Mouse (Mus musculus) hindbrain, embryonic 14.5 days (tissue): ENCODE measurements around the gene Nacad. TPM values are rescaled to one million over a fixed set of nuclear protein-coding genes. Genes with fewer than 3 reads are reported as not detected.
A peak's percentile ranks its signal among the peaks of the same experiment; 100 is the strongest.

Experiments
- ATAC-seq: fragments of 200-750 bp; cut with Nextera tagmentation; 2 replicates; pipeline ENCODE4 v1.8.0; 2017; ENCODE audit warnings: moderate number of reproducible peaks, mild to moderate bottlenecking, moderate TSS enrichment, moderate library complexity; ENCODE audit not compliant: low FRiP score
- DNase-seq: peaks from one replicate; pipeline ENCODE4 v3.0.0-alpha.2; 2015; ENCODE audit warnings: low spot score
- H3K27ac ChIP-seq: fragments of 300-500 bp; sonication (generic); 2 replicates; pipeline ENCODE4 v1.5.1; 2014; ENCODE audit warnings: mild to moderate bottlenecking, moderate library complexity
- H3K27me3 ChIP-seq: fragments of 300-500 bp; sonication (generic); 2 replicates; pipeline ENCODE4 v1.6.1; 2014; ENCODE audit warnings: mild to moderate bottlenecking, low read length, mixed read lengths; ENCODE audit not compliant: control insufficient read depth, insufficient read depth
- H3K36me3 ChIP-seq: fragments of 300-500 bp; sonication (generic); replicated peaks from 2 replicates; pipeline ENCODE4 v1.6.1; 2014; ENCODE audit not compliant: control insufficient read depth, insufficient read depth
- H3K4me1 ChIP-seq: fragments of 300-500 bp; sonication (generic); replicated peaks from 2 replicates; pipeline ENCODE4 v1.6.1; 2014; ENCODE audit warnings: antibody characterized with exemption, low read length, mixed read lengths; ENCODE audit not compliant: control insufficient read depth, insufficient read depth
- H3K4me2 ChIP-seq: fragments of 300-500 bp; sonication (generic); replicated peaks from 2 replicates; pipeline ENCODE4 v1.6.1; 2014; ENCODE audit warnings: mild to moderate bottlenecking, moderate library complexity
- H3K4me3 ChIP-seq: fragments of 300-500 bp; sonication (generic); replicated peaks from 2 replicates; pipeline ENCODE4 v1.5.1; 2014; ENCODE audit warnings: mild to moderate bottlenecking, low read length
- H3K9ac ChIP-seq: fragments of 300-500 bp; sonication (generic); 2 replicates; pipeline ENCODE4 v1.6.1; 2014
- H3K9me3 ChIP-seq: fragments of 300-500 bp; sonication (generic); 2 replicates; pipeline ENCODE4 v1.6.1; 2016; ENCODE audit warnings: low read length; ENCODE audit not compliant: control insufficient read depth
- WGBS: fragments of 180-500 bp; shearing (Covaris S2); extraction: QIAGEN DNeasy Blood & Tissue Kit; methylation state at CpG from one replicate; pipeline ENCODE4 v1.1.7; 2014; 5-methylcytosine and 5-hydroxymethylcytosine counted together
- polyA plus RNA-seq: library from polyadenylated mRNA; unstranded; fragments of >200 nt; fragmentation: Nextera tagmentation; extraction: Ambion mirVana; gene quantifications from 2 replicates; pipeline ENCODE4 v1.2.1, GENCODE M21; 2014

Gene Nacad
- polyA plus RNA-seq, 1 experiment from 2014 or later, result 75.9 TPM

GRCm38 (mm10) chr11:6629655-6630054, 23.8 kb upstream of the Nacad start:
- DNase-seq (peak; percentile 31), ATAC-seq (no peak)

GRCm38 (mm10) chr11:6628568-6628967, 22.7 kb upstream of the Nacad start:
- Histone ChIP-seq H3K27me3 (no peaks in the 10 kb centered on the region), H3K27ac (no peak overlapping the region), H3K4me1 (peaks cover 22% of the 10 kb centered on the region), H3K4me2 (no peak overlapping the region), H3K9ac (no peak overlapping the region), H3K9me3 (no peaks in the 10 kb centered on the region), H3K4me3 (no peak overlapping the region), H3K36me3 (peaks cover 10% of the 10 kb centered on the region)
- 15% methylated on average over 4 of the region's 4 CpGs for WGBS
- DNase-seq, result no peak
- no peak for ATAC-seq

More at GRCm38 (mm10) chr11:6629655-6630054, 23.8 kb upstream of the Nacad start:
- no peaks in the 10 kb centered on the region for H3K36me3 ChIP-seq
- no peak overlapping the region for H3K9ac ChIP-seq
- no peaks in the 10 kb centered on the region for H3K27me3 ChIP-seq
- no peaks in the 10 kb centered on the region for H3K9me3 ChIP-seq
- no peak overlapping the region for H3K4me3 ChIP-seq
- H3K4me1 ChIP-seq, result peaks cover 14% of the 10 kb centered on the region
- no peak overlapping the region for H3K27ac ChIP-seq
- H3K4me2 ChIP-seq, result no peak overlapping the region

- Histone ChIP-seq H3K4me2 (no peak overlapping the region), H3K36me3 (peaks cover 18% of the 10 kb centered on the region), H3K4me1 (peaks cover 29% of the 10 kb centered on the region), H3K27ac (no peak overlapping the region), H3K4me3 (no peak overlapping the region), H3K9ac (no peak overlapping the region), H3K27me3 (no peaks in the 10 kb centered on the region), H3K9me3 (no peaks in the 10 kb centered on the region)
- DNase-seq (no peak), ATAC-seq (no peak)
- 92% methylated on average over 4 of the region's 4 CpGs for whole genome bisulfite sequencing
Measured at GRCm38 (mm10) chr11:6627731-6628130, 21.9 kb upstream of the Nacad start.

GRCm38 (mm10) chr11:6626388-6626772, 20.5 kb upstream of the Nacad start:
- WGBS, result 16% methylated on average over 16 of the region's 16 CpGs
- Histone ChIP-seq H3K27me3 (no peaks in the 10 kb centered on the region), H3K36me3 (peaks cover 32% of the 10 kb centered on the region), H3K4me2 (peak overlapping the region; percentile 93), H3K27ac (peak overlapping the region; percentile 87), H3K4me1 (peaks cover 29% of the 10 kb centered on the region), H3K4me3 (peak overlapping the region; percentile 70), H3K9ac (peak overlapping the region; percentile 71), H3K9me3 (no peaks in the 10 kb centered on the region)
- ATAC-seq, result peak; percentile 11; the same call in 1 of the 2 replicates
- DNase-seq, result no peak

GRCm38 (mm10) chr11:6625478-6626387, 19.9 kb upstream of the Nacad start, which contains the start of gene Tbrg4:
Gene Tbrg4, minus strand, starts transcription at chr11:6626067.
- Histone ChIP-seq H3K9me3 (no peaks in the 10 kb centered on the region), H3K4me2 (peak within 1 kb of the TSS; percentile 93), H3K27me3 (no peaks in the 10 kb centered on the region), H3K27ac (peak within 1 kb of the TSS; percentile 87), H3K9ac (peak within 1 kb of the TSS; percentile 71), H3K4me1 (peaks cover 29% of the 10 kb centered on the region), H3K4me3 (peak within 1 kb of the TSS; percentile 70), H3K36me3 (peaks cover 38% of the 10 kb centered on the region)
- ATAC-seq (peak; percentile 96), DNase-seq (peak; percentile 98)
- under 1% methylated on average over 65 of the region's 66 CpGs for WGBS

GRCm38 (mm10) chr11:6624619-6625382, 18.9 kb upstream of the Nacad start:
- DNase-seq, result no peak
- 72% methylated on average over 14 of the region's 14 CpGs for WGBS
- Histone ChIP-seq H3K4me1 (peaks cover 29% of the 10 kb centered on the region), H3K27ac (no peak overlapping the region), H3K9me3 (no peaks in the 10 kb centered on the region), H3K36me3 (peaks cover 47% of the 10 kb centered on the region), H3K27me3 (no peaks in the 10 kb centered on the region), H3K4me2 (peak overlapping the region; percentile 65), H3K9ac (peak overlapping the region; percentile 71), H3K4me3 (peak overlapping the region; percentile 70)
- no peak for ATAC-seq

- Histone ChIP-seq H3K36me3 (peaks cover 58% of the 10 kb centered on the region), H3K9me3 (no peaks in the 10 kb centered on the region)
Measured at GRCm38 (mm10) chr11:6623704-6624103, 17.9 kb upstream of the Nacad start.

GRCm38 (mm10) chr11:6615250-6616205, 9.7 kb upstream of the Nacad start:
- Histone ChIP-seq H3K9me3 (no peaks in the 10 kb centered on the region), H3K27ac (no peak overlapping the region), H3K4me2 (no peak overlapping the region), H3K9ac (no peak overlapping the region), H3K4me3 (no peak overlapping the region), H3K27me3 (no peaks in the 10 kb centered on the region), H3K4me1 (no peaks in the 10 kb centered on the region), H3K36me3 (peaks cover 90% of the 10 kb centered on the region)
- no peak for DNase-seq
- WGBS, result 93% methylated on average over 12 of the region's 12 CpGs
- ATAC-seq, result no peak

More at GRCm38 (mm10) chr11:6623704-6624103, 17.9 kb upstream of the Nacad start:
- Histone ChIP-seq H3K27me3 (no peaks in the 10 kb centered on the region), H3K4me2 (no peak overlapping the region), H3K27ac (no peak overlapping the region), H3K4me3 (no peak overlapping the region), H3K4me1 (peaks cover 29% of the 10 kb centered on the region), H3K9ac (no peak overlapping the region)
- no peak for DNase-seq
- WGBS, result 93% methylated on average over 10 of the region's 10 CpGs
- no peak for ATAC-seq
